In genomic region chr4:123858090-123858489, GRCm38 (mm10) we compare ENCODE assay signal across 46 mouse cellular contexts. TPM values are rescaled to one million over a fixed set of nuclear protein-coding genes. Genes with fewer than 3 reads are reported as not detected.
"Had no signal": no experiment of that assay in that cellular context is flagged by ENCODE, and none has a peak within 500 bp of the region (broad histone marks: within the 10 kb centered on the region; RNA-seq: fewer than 3 reads in every experiment).

No protein-coding gene starts in this region.

- DNase-seq: left cerebral cortex, postnatal 4 days; liver; liver, embryonic 13.5 days; liver, postnatal 0 days; lung, adult 18-20 months; lung, adult 2 months; lung, embryonic 14.5 days; lung, postnatal 10 days; lung, postnatal 14 days; lung, postnatal 36 days; lung, postnatal 4 days; midbrain, embryonic 14.5 days had no signal

- H3K4me1 ChIP-seq: limb, embryonic 10.5 days; limb, embryonic 12.5 days; limb, embryonic 13.5 days; limb, embryonic 15.5 days; liver, embryonic 12.5 days; liver, embryonic 13.5 days; liver, embryonic 15.5 days; lung, embryonic 15.5 days; megakaryocyte, embryonic 14.5 days; midbrain, embryonic 10.5 days; midbrain, embryonic 12.5 days; midbrain, embryonic 13.5 days; midbrain, embryonic 15.5 days had no signal

- H3K4me2 ChIP-seq: limb, embryonic 12.5 days; limb, embryonic 13.5 days; limb, embryonic 15.5 days; liver, embryonic 11.5 days; liver, embryonic 12.5 days; liver, embryonic 13.5 days; liver, embryonic 15.5 days; lung, embryonic 14.5 days; lung, embryonic 15.5 days; midbrain, embryonic 11.5 days; midbrain, embryonic 12.5 days; midbrain, embryonic 13.5 days; midbrain, embryonic 15.5 days had no signal

- H3K9ac ChIP-seq: limb, embryonic 12.5 days; limb, embryonic 13.5 days; limb, embryonic 15.5 days; liver, embryonic 12.5 days; liver, embryonic 13.5 days; liver, embryonic 14.5 days; liver, embryonic 15.5 days; liver, postnatal 0 days; lung, embryonic 14.5 days; lung, embryonic 15.5 days; midbrain, embryonic 12.5 days; midbrain, embryonic 13.5 days; midbrain, embryonic 15.5 days had no signal

- ATAC-seq: liver, embryonic 12.5 days; liver, postnatal 0 days; lung, postnatal 0 days; midbrain, embryonic 13.5 days; midbrain, embryonic 15.5 days; midbrain, embryonic 16.5 days had no signal

- H3K4me3 ChIP-seq: limb, embryonic 10.5 days; limb, embryonic 12.5 days; limb, embryonic 13.5 days; limb, embryonic 15.5 days; liver, embryonic 12.5 days; liver, embryonic 13.5 days; liver, embryonic 15.5 days; lung, embryonic 15.5 days; megakaryocyte, embryonic 14.5 days; midbrain, embryonic 10.5 days; midbrain, embryonic 12.5 days; midbrain, embryonic 13.5 days; midbrain, embryonic 15.5 days; myocyte had no signal

- H3K27me3 ChIP-seq: limb, embryonic 12.5 days; limb, embryonic 13.5 days; limb, embryonic 15.5 days; liver, embryonic 12.5 days; liver, embryonic 13.5 days; liver, embryonic 15.5 days; lung, embryonic 15.5 days; megakaryocyte, embryonic 14.5 days; midbrain, embryonic 12.5 days; midbrain, embryonic 13.5 days; midbrain, embryonic 15.5 days had no signal

- H3K9me3 ChIP-seq: limb, embryonic 10.5 days; limb, embryonic 12.5 days; limb, embryonic 13.5 days; limb, embryonic 15.5 days; liver, embryonic 12.5 days; liver, embryonic 13.5 days; liver, embryonic 15.5 days; lung, embryonic 15.5 days; midbrain, embryonic 10.5 days; midbrain, embryonic 12.5 days; midbrain, embryonic 13.5 days; midbrain, embryonic 15.5 days had no signal

- H3K36me3 ChIP-seq: limb, embryonic 10.5 days; limb, embryonic 12.5 days; limb, embryonic 13.5 days; limb, embryonic 15.5 days; liver, embryonic 12.5 days; liver, embryonic 13.5 days; liver, embryonic 15.5 days; lung, embryonic 15.5 days; midbrain, embryonic 10.5 days; midbrain, embryonic 12.5 days; midbrain, embryonic 13.5 days; midbrain, embryonic 15.5 days had no signal

- H3K27ac ChIP-seq: limb, embryonic 10.5 days; limb, embryonic 12.5 days; limb, embryonic 13.5 days; limb, embryonic 15.5 days; liver, embryonic 12.5 days; liver, embryonic 13.5 days; liver, embryonic 14.5 days; liver, embryonic 15.5 days; lung, embryonic 15.5 days; macrophage; midbrain, embryonic 10.5 days; midbrain, embryonic 12.5 days; midbrain, embryonic 13.5 days; midbrain, embryonic 15.5 days had no signal

RNA-seq across cellular contexts. Expression of gene 4933427I04Rik, which starts 1.4 kb away (rescaled TPM):
- total RNA-seq: left cerebral cortex, postnatal 10 days; left cerebral cortex, postnatal 14 days; left cerebral cortex, postnatal 25 days; left cerebral cortex, postnatal 36 days; left cerebral cortex, postnatal 4 days; liver, adult 2 months; megakaryocyte progenitor cell, adult 5-6 weeks; megakaryocyte, adult 5-6 weeks; megakaryocyte-erythroid progenitor cell, adult 5-6 weeks; midbrain, postnatal 0 days had no signal
- polyA plus RNA-seq: limb, embryonic 10.5 days; limb, embryonic 11.5 days; limb, embryonic 12.5 days; liver, adult 2 months; liver, embryonic 12.5 days; liver, embryonic 13.5 days; liver, embryonic 14.5 days; liver, embryonic 16.5 days; liver, postnatal 0 days; lung, adult 2 months; lung, embryonic 14.5 days; lung, embryonic 15.5 days; lung, embryonic 16.5 days; lung, postnatal 0 days; macrophage; midbrain, embryonic 10.5 days; midbrain, embryonic 12.5 days; myocyte had no signal

RNA-seq across cellular contexts. Expression of gene 4930535I16Rik, which starts 59.7 kb away (rescaled TPM):
- total RNA-seq: left cerebral cortex, adult 8-10 months; left cerebral cortex, postnatal 10 days; left cerebral cortex, postnatal 14 days; left cerebral cortex, postnatal 25 days; left cerebral cortex, postnatal 36 days; left cerebral cortex, postnatal 4 days; liver, adult 2 months; megakaryocyte progenitor cell, adult 5-6 weeks; megakaryocyte, adult 5-6 weeks; megakaryocyte-erythroid progenitor cell, adult 5-6 weeks; midbrain, postnatal 0 days; monocyte, adult 5-6 weeks had no signal
- polyA plus RNA-seq: limb, embryonic 10.5 days; limb, embryonic 11.5 days; limb, embryonic 12.5 days; limb, embryonic 13.5 days; limb, embryonic 14.5 days; limb, embryonic 15.5 days; liver, embryonic 11.5 days; liver, embryonic 12.5 days; liver, embryonic 13.5 days; liver, embryonic 14.5 days; liver, embryonic 15.5 days; liver, embryonic 16.5 days; liver, postnatal 0 days; lung, adult 2 months; lung, embryonic 14.5 days; lung, embryonic 15.5 days; lung, embryonic 16.5 days; lung, postnatal 0 days; macrophage; midbrain, embryonic 10.5 days; midbrain, embryonic 11.5 days; midbrain, embryonic 12.5 days; midbrain, embryonic 13.5 days; midbrain, embryonic 14.5 days; midbrain, embryonic 15.5 days; midbrain, embryonic 16.5 days; midbrain, postnatal 0 days; myocyte had no signal
